Mouse (Mus musculus): ENCODE data around the gene Gabra6.

Gabra6 gene

GRCm38 (mm10) chr11:42320882-42321281 is at the start of gene Gabra6:
Gabra6 (minus strand) TSS chr11:42321072.
- no peak for DNase-seq (ENCODE audit: low spot score in 2 of 2)

GRCm38 (mm10) chr11:42365544-42365943 is 44.7 kb upstream of the Gabra6 start:
- DNase-seq (ENCODE audit: low spot score in 2 of 2): peak; percentile 11 to 14

GRCm38 (mm10) chr11:42332121-42332520 is 11.2 kb upstream of the Gabra6 start:
- no peak for DNase-seq (ENCODE audit: low spot score in 2 of 2)

DNA sequence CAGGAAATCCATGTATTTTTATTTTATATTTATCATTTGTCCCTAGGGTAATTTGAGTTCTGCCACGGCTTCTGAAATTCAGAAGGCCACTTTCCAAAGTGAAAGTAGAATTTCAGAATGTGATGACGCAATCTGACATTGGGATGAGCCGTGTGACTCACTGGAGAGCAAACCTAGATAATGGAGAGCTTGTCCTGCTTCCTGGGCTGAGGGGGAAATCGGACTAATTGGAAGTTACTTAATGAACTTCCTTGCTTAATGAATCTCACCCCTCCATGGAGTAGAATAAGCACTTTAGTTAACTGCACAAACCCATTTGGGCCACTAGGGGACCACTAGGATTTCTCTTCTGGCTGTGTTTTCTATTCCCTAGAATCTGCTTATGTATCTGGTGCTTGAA is 5.4 kb upstream of the Gabra6 start:
- no peak for DNase-seq (ENCODE audit: low spot score in 2 of 2)

- no peak for DNase-seq (ENCODE audit: low spot score in 2 of 2)
Observed at GRCm38 (mm10) chr11:42321560-42321959, 688 bp upstream of the Gabra6 start.

DNA sequence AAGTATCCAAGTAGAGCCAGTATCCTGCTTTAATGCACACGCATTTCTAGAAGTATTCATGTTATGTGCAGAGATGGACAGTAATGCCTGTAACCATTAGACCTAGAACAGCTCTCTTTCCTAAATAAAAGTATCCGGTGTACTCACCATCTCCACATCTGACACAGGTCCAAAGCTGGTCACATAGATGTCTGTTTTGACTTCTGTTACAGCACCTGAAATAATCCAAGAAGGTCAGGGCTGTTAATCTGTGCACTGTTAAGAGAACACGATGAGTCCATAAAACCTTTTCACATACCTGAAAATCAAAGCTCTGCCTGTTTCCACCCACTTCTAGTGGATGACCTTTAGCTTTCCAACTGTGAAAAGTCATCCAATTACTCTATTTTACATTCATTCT is 1.4 kb downstream of the Gabra6 start:
- DNase-seq (ENCODE audit: low spot score in 2 of 2): no peak

DNA sequence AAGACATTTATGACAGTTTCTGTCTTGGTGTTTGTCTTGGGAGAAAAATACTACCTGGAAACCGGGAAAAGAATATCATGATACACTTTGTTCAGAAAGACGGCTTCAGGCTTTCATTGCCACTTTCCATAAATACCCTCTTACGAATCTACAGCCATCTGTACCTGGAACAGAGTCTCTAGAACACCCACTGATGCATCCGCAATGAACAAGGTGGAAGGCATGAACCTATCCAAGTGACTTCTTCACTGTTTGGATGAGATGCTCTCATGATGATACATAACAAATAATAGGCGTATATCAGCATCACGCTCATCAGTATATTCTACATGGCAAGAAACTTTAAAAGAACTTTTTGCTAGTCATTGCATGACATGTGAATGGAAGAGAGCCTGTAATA is 1.8 kb downstream of the Gabra6 start:
- DNase-seq (ENCODE audit: low spot score in 2 of 2): no peak

GRCm38 (mm10) chr11:42317985-42318384 is 2.9 kb downstream of the Gabra6 start:
- DNase-seq (ENCODE audit: low spot score in 2 of 2): no peak

- peak; percentile 5 to 6 for DNase-seq (ENCODE audit: low spot score in 2 of 2)
Observed at GRCm38 (mm10) chr11:42314850-42315249, 6.0 kb downstream of the Gabra6 start.

DNA sequence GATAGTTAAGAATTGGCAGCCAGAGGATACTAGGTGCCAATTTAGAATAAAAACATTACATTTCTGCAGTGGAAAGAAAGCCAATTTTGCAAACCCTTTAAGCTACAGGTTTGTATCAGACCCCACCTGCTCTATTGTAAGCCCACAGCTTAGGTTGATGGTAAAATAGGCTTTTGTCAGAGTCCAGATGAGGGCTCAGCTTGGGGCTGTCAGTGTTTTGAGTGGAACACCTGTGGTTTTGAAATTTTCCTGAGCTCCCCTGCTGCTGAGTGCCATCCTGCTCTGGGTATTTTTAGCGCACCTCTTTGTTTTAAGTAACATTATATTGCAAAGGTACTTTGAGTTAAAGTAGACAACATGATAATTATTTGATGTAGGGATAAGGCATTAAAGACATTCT is 10.0 kb downstream of the Gabra6 start:
- DNase-seq (ENCODE audit: low spot score in 2 of 2): no peak

DNA sequence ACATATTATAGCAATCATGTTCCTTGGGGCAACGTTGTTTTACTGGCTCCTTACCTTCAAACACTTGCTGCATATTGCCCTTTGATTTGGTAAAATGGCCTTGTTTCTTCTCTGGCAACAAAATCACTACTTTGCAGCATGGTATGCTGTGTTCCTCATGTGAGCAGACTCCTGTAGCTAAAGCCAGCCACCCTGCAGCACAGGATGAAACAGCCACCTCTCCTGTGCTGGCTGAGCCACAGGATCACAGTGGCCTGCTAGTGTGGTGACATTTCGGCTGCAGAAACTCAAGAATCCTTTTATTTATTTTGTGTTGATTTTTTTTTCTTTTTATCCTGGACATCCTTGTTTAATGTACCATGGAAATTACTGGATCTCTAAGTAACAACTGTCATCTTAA is 11.8 kb downstream of the Gabra6 start:
- DNase-seq (ENCODE audit: low spot score in 2 of 2): no peak

- DNase-seq (ENCODE audit: low spot score in 2 of 2): no peak
Observed at GRCm38 (mm10) chr11:42306095-42306494, 14.8 kb downstream of the Gabra6 start.

DNA sequence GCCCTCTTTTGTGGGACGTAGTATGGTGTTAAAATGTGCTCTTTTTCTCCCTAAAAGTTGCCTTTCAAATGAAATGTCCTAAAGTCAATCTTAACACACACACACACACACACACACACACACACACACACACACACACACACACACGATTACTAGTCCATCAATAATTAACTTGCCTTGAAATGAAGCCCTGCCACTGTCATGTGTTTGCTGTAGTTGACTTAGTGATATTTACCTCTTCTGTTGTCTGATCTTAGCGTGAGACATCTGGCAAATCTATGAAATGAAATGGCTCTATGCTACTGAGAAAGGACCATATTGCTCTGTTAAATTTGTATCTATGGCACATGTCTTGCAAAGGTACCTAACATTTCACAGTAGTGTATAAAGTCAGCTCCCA is 61.9 kb downstream of the Gabra6 start:
- DNase-seq (ENCODE audit: low spot score in 2 of 2): no peak
